8 mouse cellular contexts compared by ENCODE assay signal in the genomic region with DNA sequence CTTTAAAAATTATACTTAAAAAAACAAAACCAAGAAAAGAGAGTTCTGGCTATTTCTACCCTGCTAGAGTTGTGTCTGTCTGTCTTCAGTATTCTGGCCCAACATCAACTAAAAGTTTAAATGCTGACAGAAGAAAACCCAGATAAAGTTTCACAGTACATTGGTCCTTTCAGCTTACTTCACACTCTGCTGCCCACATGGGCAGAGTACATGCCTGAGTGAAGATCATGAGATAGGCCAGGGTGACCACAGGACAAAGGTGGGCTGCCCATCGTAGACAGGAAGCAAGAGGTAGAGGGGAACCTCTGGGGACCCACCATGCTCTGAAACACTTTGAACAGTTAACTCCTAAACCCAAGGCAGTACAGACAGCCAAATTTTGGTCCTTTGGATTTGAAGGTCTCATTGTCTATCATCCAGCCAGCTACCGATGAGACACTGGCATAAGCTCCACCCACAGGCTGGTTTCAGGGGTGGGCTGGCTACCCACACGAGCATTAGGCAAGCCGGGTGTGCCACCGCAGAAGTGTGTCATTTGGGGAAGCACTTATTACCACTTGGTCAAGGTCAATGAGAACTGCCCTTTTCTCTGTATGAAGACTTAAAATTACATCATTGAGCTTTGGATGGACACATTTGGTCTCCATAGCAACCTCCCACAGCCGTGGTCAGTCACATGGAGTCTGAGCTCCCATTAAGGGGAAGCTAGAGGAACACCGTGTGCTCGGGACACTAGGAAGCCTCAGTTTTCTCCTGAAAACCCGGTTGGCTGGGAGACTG. TPM values are rescaled to one million over a fixed set of nuclear protein-coding genes. Genes with fewer than 3 reads are reported as not detected.
DNase-seq lines count a peak whose midpoint lies in the region; ATAC-seq lines count a peak whose summit lies in the region.
"Had no signal": no experiment of that assay in that cellular context is flagged by ENCODE, and none has a peak within 500 bp of the region (broad histone marks: within the 10 kb centered on the region; RNA-seq: fewer than 3 reads in every experiment).

No protein-coding gene starts in this region.

- WGBS in limb, embryonic 15.5 days: 77% methylated on average over 9 of the region's 9 CpGs

- ATAC-seq in granulocyte monocyte progenitor cell, adult 5-6 weeks (replicated peaks; ENCODE audit: poor library complexity, severe bottlenecking): peak; percentile 71
- no peak for ATAC-seq in limb, embryonic 15.5 days (ENCODE audit: insufficient number of reproducible peaks, low FRiP score, low TSS enrichment, low read depth)
- ATAC-seq: intestine, postnatal 0 days had no signal

- H3K27me3 ChIP-seq in limb, embryonic 15.5 days: no peaks in the 10 kb centered on the region

- H3K27ac ChIP-seq in limb, embryonic 15.5 days: 0 out of 2 replicates have a peak overlapping the region, but pooled peaks have one; percentile 38

- DNase-seq in ovary, postnatal 36 days (ENCODE audit: low spot score): peak; percentile 6
- no peak for DNase-seq in ovary, adult 18-20 months (ENCODE audit: low spot score)
- peak; percentile 47 for DNase-seq in skeletal muscle tissue, adult 2 months (ENCODE audit: low read depth, low spot score)
- no peak for DNase-seq in cerebellum, postnatal 4 days (ENCODE audit: low spot score in 2 of 2)
- DNase-seq in urinary bladder, postnatal 25 days (ENCODE audit: low spot score): no peak

- no peaks in the 10 kb centered on the region for H3K9me3 ChIP-seq in limb, embryonic 15.5 days

- peaks cover 60% of the 10 kb centered on the region for H3K4me1 ChIP-seq in limb, embryonic 15.5 days

- no peak overlapping the region for H3K4me3 ChIP-seq in limb, embryonic 15.5 days

- peaks cover 26% of the 10 kb centered on the region for H3K36me3 ChIP-seq in limb, embryonic 15.5 days

- no peak overlapping the region for H3K4me2 ChIP-seq in limb, embryonic 15.5 days

- no peak overlapping the region for H3K9ac ChIP-seq in limb, embryonic 15.5 days

RNA-seq across cellular contexts. Expression of gene Ezr, which starts 35.9 kb away (rescaled TPM):
- 44.2 and 55.0 TPM in 2 replicates for total RNA-seq in granulocyte monocyte progenitor cell, adult 5-6 weeks (2014; fragmentation: Nextera tagmentation)
- 99.7 and 110 TPM in 2 replicates for total RNA-seq in granulocyte monocyte progenitor cell, adult 5-6 weeks (2017)
- 114 and 115 TPM in 2 replicates for polyA plus RNA-seq in limb, embryonic 15.5 days (2015; fragmentation: Nextera tagmentation; extraction: Ambion mirVana)

Comparison
In these comparisons a context has a peak if more than half of its experiments do, and no peak if none do; other contexts are left out.
1. DNase-seq: peak in ovary, postnatal 36 days (single experiment) and skeletal muscle tissue, adult 2 months (single experiment); none in ovary, adult 18-20 months (single experiment), cerebellum, postnatal 4 days (0 of 2) and urinary bladder, postnatal 25 days (single experiment).